Mouse (Mus musculus) liver, postnatal 0 days (tissue): ENCODE measurements around the gene Adarb2. TPM values are rescaled to one million over a fixed set of nuclear protein-coding genes. Genes with fewer than 3 reads are reported as not detected.

Source experiments
- ATAC-seq: fragments of 200-750 bp; cut with Nextera tagmentation; 2 replicates; pipeline ENCODE4 v1.8.0; 2017; ENCODE audit warnings: mild to moderate bottlenecking, moderate library complexity
- DNase-seq: peaks from one replicate; pipeline ENCODE4 v3.0.0-alpha.2; 2016
- H3K27ac ChIP-seq: fragments of 300-500 bp; sonication (generic); 2 replicates; pipeline ENCODE4 v1.5.1; 2014; ENCODE audit warnings: antibody characterized with exemption, moderate library complexity, mild to moderate bottlenecking, low read depth
- H3K27me3 ChIP-seq: fragments of 300-500 bp; sonication (generic); 2 replicates; pipeline ENCODE4 v1.6.1; 2014; ENCODE audit warnings: low read length, control low read depth, mixed read lengths; ENCODE audit not compliant: insufficient read depth
- H3K36me3 ChIP-seq: fragments of 300-500 bp; sonication (generic); replicated peaks from 2 replicates; pipeline ENCODE4 v1.6.1; 2014; ENCODE audit warnings: mild to moderate bottlenecking, control low read depth, low read length, moderate library complexity, mixed read lengths; ENCODE audit not compliant: insufficient read depth
- H3K4me1 ChIP-seq: fragments of 300-500 bp; sonication (generic); 2 replicates; pipeline ENCODE4 v1.6.1; 2014; ENCODE audit warnings: antibody characterized with exemption, mild to moderate bottlenecking, control low read depth; ENCODE audit not compliant: insufficient read depth
- H3K4me2 ChIP-seq: fragments of 300-500 bp; sonication (generic); 2 replicates; pipeline ENCODE4 v1.6.1; 2014; ENCODE audit warnings: low read depth, mild to moderate bottlenecking, low read length, moderate library complexity, mixed read lengths
- H3K4me3 ChIP-seq: fragments of 300-500 bp; sonication (generic); 2 replicates; pipeline ENCODE4 v1.5.1; 2014; ENCODE audit warnings: low read depth, low read length
- H3K9ac ChIP-seq: fragments of 300-500 bp; sonication (generic); replicated peaks from 2 replicates; pipeline ENCODE4 v1.6.1; 2014; ENCODE audit warnings: mild to moderate bottlenecking, moderate library complexity
- H3K9me3 ChIP-seq: fragments of 300-500 bp; sonication (generic); 2 replicates; pipeline ENCODE4 v1.6.1; 2016; ENCODE audit warnings: mild to moderate bottlenecking, control low read depth, low read length, mixed read lengths
- CTCF ChIP-seq: sonication (generic); IDR thresholded peaks from 2 replicates; pipeline ENCODE4 v1.5.1; 2016; ENCODE audit warnings: antibody characterized with exemption, low read depth
- EP300 ChIP-seq: IDR thresholded peaks from 2 replicates; pipeline ENCODE4 v1.6.1; 2016; ENCODE audit warnings: antibody characterized with exemption, low read depth, mild to moderate bottlenecking
- WGBS: fragments of 180-500 bp; shearing (Covaris S2); extraction: QIAGEN DNeasy Blood & Tissue Kit; methylation state at CpG from one replicate; pipeline ENCODE4 v1.1.7; 2014; ENCODE audit not compliant: insufficient replicate concordance; 5-methylcytosine and 5-hydroxymethylcytosine counted together
- polyA plus RNA-seq: library from polyadenylated mRNA; unstranded; fragments of >200 nt; fragmentation: Nextera tagmentation; extraction: Ambion mirVana; gene quantifications from 2 replicates; pipeline ENCODE4 v1.2.1, GENCODE M21; 2015

The Adarb2 gene
- polyA plus RNA-seq, 1 experiment from 2014 or later = 0.02 TPM

DNA sequence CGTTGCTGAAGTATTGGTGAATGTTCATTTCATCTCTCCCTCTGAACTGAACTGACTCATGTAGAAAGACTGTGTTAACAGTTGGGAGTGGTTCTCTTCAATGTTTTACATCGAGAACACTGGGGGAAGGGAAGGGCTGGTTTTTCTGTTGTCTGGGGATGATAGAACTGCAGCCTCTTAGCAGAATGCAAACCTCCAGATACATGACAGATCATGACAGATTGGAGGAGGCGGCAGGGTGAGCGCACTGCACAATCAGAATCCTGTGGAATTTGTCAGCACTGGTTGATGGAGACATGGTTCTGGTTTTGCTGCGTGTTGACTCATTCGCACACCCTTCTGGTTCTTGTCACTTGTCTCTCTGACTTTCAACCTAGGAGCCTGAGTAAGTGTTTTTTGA, 203.4 kb downstream of the Adarb2 start:
- no peak overlapping the region for H3K4me2 ChIP-seq
- H3K27ac ChIP-seq = no peak overlapping the region
- no peak for TF ChIP-seq EP300
- TF ChIP-seq CTCF = no peak
- no peaks in the 10 kb centered on the region for H3K27me3 ChIP-seq
- H3K4me3 ChIP-seq = no peak overlapping the region
- H3K4me1 ChIP-seq = no peaks in the 10 kb centered on the region
- H3K9me3 ChIP-seq = no peaks in the 10 kb centered on the region
- 67% methylated on average over 6 of the region's 6 CpGs for WGBS
- H3K36me3 ChIP-seq = no peaks in the 10 kb centered on the region
- ATAC-seq (no peak), DNase-seq (no peak)
- no peak overlapping the region for H3K9ac ChIP-seq

DNA sequence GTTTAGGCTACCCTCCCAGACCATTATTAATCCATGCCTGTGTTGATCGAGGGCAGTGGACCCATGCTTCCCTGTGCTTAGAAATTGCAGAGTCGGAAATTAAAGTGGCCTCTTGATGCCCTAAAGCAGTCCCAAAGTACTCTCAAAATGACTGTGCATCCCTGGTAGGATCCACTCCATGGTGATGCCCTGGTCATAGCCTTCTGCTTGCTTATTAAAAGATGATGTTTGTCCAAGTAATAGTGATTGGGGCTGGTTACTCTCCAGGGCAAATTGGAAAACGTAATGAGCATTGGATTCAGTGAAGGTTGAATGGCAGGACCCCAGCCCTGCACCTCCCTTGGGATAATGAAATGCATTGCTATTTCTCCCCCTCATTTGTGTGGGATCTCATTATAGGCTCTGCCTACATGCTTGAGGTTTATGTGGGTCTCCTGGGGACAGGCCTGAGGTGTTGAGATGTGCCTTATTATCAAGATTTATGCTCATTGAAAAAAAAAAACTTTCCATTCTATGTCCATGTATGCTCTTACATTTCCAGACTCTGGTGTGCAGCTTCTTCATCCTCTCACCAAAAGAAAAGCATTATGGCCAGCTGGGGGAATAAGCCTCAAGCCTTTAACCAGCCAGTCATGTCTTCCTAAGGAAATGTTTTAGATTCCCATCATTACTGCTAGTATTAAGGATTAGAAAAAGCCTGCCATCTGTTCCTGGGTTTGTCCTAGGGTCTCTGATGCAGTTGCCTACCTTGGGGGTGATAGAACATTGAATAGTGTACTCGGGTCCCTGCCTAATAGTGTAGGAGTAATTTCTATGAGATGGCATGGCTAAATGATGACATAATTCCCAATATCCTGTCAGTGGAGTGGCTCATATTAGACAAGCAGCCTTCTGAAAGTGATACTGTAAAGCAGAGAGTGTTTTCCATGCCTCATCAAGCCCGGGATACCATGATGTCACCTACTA, 208.0 kb downstream of the Adarb2 start:
- H3K4me2 ChIP-seq = no peak overlapping the region
- DNase-seq (no peak), ATAC-seq (no peak)
- TF ChIP-seq CTCF (no peak), EP300 (no peak)
- H3K4me1 ChIP-seq = no peaks in the 10 kb centered on the region
- H3K9me3 ChIP-seq = no peaks in the 10 kb centered on the region
- 72% methylated on average over 5 of the region's 5 CpGs for WGBS
- H3K9ac ChIP-seq = no peak overlapping the region
- H3K27me3 ChIP-seq = no peaks in the 10 kb centered on the region
- H3K27ac ChIP-seq = no peak overlapping the region
- no peaks in the 10 kb centered on the region for H3K36me3 ChIP-seq
- H3K4me3 ChIP-seq = no peak overlapping the region

DNA sequence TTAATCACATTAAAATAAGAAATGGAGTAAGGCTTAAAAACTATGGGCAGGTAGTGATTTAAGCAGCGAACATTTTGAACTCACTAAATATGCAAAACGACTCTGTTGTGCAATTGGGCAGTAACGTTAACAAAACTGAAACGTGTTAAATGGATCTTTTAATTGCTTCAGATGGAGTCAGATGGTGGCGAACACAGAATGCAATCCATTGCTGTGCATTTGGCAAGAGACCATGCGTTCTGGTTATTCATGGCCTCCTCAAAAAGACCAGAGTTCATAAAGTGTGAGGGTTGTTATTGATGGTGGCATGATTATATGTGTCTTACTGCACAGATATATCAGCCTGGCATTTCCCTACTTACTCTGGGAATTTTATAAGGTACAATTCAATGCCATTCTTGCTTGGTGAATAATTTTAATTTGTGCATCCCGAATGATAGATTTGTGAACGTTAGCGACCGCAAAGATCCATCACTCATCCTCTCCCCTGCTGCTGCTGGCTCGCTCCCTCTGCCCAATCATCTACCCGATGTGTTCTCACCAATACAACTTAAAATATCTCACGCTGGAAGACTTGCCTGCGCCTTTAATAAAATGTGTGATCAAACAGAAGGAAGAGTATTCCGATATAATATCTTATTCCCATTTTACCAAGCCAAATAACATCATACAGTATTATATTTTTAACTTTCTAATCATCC, 221.5 kb downstream of the Adarb2 start:
- 78% methylated on average over 15 of the region's 15 CpGs for WGBS
- H3K9ac ChIP-seq = no peak overlapping the region
- H3K27ac ChIP-seq = no peak overlapping the region
- H3K4me3 ChIP-seq = no peak overlapping the region
- H3K36me3 ChIP-seq = no peaks in the 10 kb centered on the region
- no peaks in the 10 kb centered on the region for H3K27me3 ChIP-seq
- H3K4me1 ChIP-seq = no peaks in the 10 kb centered on the region
- no peaks in the 10 kb centered on the region for H3K9me3 ChIP-seq
- no peak for TF ChIP-seq CTCF
- TF ChIP-seq EP300 = no peak
- H3K4me2 ChIP-seq = no peak overlapping the region
- no peak for DNase-seq
- no peak for ATAC-seq

DNA sequence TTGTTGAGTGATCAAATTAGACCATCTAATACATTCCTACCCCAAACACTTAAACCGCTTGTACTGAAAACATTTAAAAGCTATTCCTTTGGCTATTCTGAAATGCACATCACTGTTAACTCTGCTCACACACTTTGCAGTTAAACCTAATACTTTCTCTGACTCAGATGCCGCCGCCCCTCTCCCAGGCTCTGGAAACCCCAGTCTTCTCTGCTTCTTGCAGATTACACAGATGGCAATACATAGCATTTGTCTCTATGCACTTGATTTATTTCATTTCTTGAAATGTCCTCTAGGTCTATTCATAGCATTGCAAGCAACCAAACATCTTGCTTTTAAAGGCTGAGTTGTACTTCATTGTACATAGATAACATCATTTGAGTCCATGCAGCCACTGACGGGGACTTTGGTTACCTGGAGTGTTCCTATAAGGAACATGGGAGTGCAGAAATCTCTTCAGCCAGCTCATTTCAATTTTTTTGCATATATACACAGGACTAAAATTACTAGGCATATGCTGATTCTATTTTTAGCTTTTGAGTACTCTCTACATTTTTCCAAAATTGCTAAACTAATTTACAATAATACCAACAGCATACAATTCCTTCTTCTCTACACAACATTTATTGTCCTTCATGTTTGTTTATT, 236.6 kb downstream of the Adarb2 start:
- H3K4me1 ChIP-seq = no peaks in the 10 kb centered on the region
- ATAC-seq = no peak

DNA sequence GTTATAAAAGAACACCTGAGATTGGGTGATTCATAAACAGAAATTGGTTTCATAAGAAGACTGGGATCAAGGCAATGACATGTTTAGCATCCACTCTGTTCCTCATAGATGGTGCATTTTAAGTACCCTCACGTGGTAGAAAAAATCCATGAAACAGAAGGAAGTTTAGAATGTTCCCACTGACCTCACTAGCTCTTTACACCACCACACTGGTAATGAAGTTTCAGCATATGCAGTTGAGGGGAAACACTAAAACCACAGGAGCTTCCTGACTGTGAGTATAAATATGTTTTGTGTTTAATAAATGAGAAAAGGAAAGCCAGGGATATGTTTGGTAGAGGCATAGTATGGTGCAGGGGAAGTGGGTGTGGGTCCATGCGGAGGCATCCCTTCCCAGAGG, 242.7 kb downstream of the Adarb2 start:
- no peak overlapping the region for H3K4me3 ChIP-seq
- H3K27ac ChIP-seq = no peak overlapping the region
- no peak for DNase-seq
- no peak overlapping the region for H3K9ac ChIP-seq
- ATAC-seq = no peak
- TF ChIP-seq EP300 (no peak), CTCF (no peak)
- no peak overlapping the region for H3K4me2 ChIP-seq
- no peaks in the 10 kb centered on the region for H3K36me3 ChIP-seq
- 23% methylated on average over 2 of the region's 2 CpGs for WGBS
- H3K9me3 ChIP-seq = no peaks in the 10 kb centered on the region
- H3K27me3 ChIP-seq = no peaks in the 10 kb centered on the region
- H3K4me1 ChIP-seq = no peaks in the 10 kb centered on the region

More for the DNA sequence above, 236.6 kb downstream of the Adarb2 start:
- no peak for DNase-seq
- no peaks in the 10 kb centered on the region for H3K36me3 ChIP-seq
- 82% methylated on average over 4 of the region's 4 CpGs for WGBS
- no peaks in the 10 kb centered on the region for H3K9me3 ChIP-seq
- no peak overlapping the region for H3K4me3 ChIP-seq
- no peak overlapping the region for H3K27ac ChIP-seq
- no peak overlapping the region for H3K9ac ChIP-seq
- TF ChIP-seq CTCF = no peak
- no peak overlapping the region for H3K4me2 ChIP-seq
- H3K27me3 ChIP-seq = no peaks in the 10 kb centered on the region

DNA sequence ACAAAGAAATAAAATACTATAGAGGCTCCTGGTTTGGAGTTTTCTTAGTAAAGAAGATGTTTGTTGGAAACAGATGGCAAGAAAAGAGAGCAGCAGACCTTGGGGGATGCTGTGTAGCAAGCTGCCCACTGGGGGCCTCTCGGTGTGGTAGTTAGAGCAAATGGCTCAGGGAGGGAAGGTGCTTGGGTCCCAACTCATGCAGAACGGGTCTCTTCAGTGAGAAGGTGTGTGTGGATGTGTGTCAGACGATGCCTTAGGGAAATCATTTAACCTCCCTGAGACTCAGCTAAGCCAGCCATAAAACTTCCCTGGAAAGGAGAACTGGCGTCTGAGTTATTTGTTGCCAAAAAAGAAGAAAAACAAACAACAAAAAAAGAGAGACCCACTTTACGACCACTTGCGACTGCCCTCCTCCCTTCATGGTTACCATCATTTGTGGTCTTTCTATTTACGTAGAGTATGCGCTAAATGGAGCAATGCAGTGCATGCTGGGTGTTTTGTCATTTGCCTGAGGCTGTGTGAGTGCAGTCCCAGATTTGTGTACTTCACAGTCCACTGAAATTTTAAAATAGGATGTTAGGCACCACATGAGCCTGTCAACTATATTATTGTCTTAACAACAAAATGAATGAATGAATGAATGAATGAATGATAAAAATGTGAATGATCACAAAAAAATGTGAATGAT, 245.7 kb downstream of the Adarb2 start:
- WGBS = 64% methylated on average over 8 of the region's 8 CpGs
- no peak for ATAC-seq
- no peak overlapping the region for H3K27ac ChIP-seq
- H3K4me2 ChIP-seq = no peak overlapping the region
- DNase-seq = no peak
- H3K4me1 ChIP-seq = no peaks in the 10 kb centered on the region
- no peak overlapping the region for H3K9ac ChIP-seq
- H3K36me3 ChIP-seq = no peaks in the 10 kb centered on the region
- H3K4me3 ChIP-seq = no peak overlapping the region
- no peaks in the 10 kb centered on the region for H3K9me3 ChIP-seq
- TF ChIP-seq EP300 (no peak), CTCF (no peak)
- no peaks in the 10 kb centered on the region for H3K27me3 ChIP-seq
